Mouse (Mus musculus) erythroblast, embryonic 14.5 days (primary cell): Measurements from ENCODE around the gene Fbln7. TPM values are rescaled to one million over a fixed set of nuclear protein-coding genes. Genes with fewer than 3 reads are reported as not detected.

Experiments used
- H3K27me3 ChIP-seq: 2 replicates; pipeline ENCODE4 v1.6.1; 2012; ENCODE audit warnings: inconsistent platforms; ENCODE audit not compliant: control insufficient read depth
- H3K36me3 ChIP-seq: 2 replicates; pipeline ENCODE4 v1.6.1; 2012; ENCODE audit warnings: mild to moderate bottlenecking, inconsistent platforms; ENCODE audit not compliant: control insufficient read depth
- H3K4me1 ChIP-seq: 2 replicates; pipeline ENCODE4 v1.6.1; 2012; ENCODE audit warnings: inconsistent platforms; ENCODE audit not compliant: control insufficient read depth
- H3K4me3 ChIP-seq: replicated peaks from 2 replicates; pipeline ENCODE3; 2012; ENCODE audit warnings: moderate library complexity, mild to moderate bottlenecking, inconsistent platforms
- H3K9me3 ChIP-seq: 2 replicates; pipeline ENCODE4 v1.6.1; 2012; ENCODE audit warnings: low read length, inconsistent platforms, mixed read lengths; ENCODE audit not compliant: control insufficient read depth
- GATA1 ChIP-seq: IDR thresholded peaks from 2 replicates; pipeline ENCODE4 v1.6.1; 2012; ENCODE audit warnings: low read length, inconsistent platforms, mixed read lengths
- TAL1 ChIP-seq: IDR thresholded peaks from 3 replicates; pipeline ENCODE4 v1.6.1; 2012; ENCODE audit warnings: low read length, inconsistent platforms, mixed read lengths
- polyA plus RNA-seq: library from polyadenylated mRNA; stranded (reverse); fragments of >175 nt; gene quantifications from 2 replicates; pipeline ENCODE4 v1.2.3, GENCODE M21; 2012

Gene Fbln7
- not detected in 2 replicates for polyA plus RNA-seq

GRCm38 (mm10) chr2:128862636-128863035, at the start of gene Fbln7:
Gene Fbln7, plus strand, starts transcription at chr2:128862981.
- Histone ChIP-seq H3K27me3 (peaks cover 26% of the 10 kb centered on the region), H3K4me3 (peak within 1 kb of the TSS; percentile 14), H3K9me3 (no peaks in the 10 kb centered on the region), H3K4me1 (no peaks in the 10 kb centered on the region), H3K36me3 (no peaks in the 10 kb centered on the region)
- TF ChIP-seq GATA1 (no peak), TAL1 (no peak)

- TF ChIP-seq TAL1 (no peak), GATA1 (no peak)
- Histone ChIP-seq H3K4me3 (no peak overlapping the region), H3K27me3 (peaks cover 12% of the 10 kb centered on the region), H3K36me3 (peaks cover under 1% of the 10 kb centered on the region; the same call in 1 of the 2 replicates), H3K9me3 (no peaks in the 10 kb centered on the region), H3K4me1 (peaks cover 31% of the 10 kb centered on the region)
These were observed 46.5 kb upstream of the Fbln7 start for GRCm38 (mm10) chr2:128816311-128816710.

- H3K36me3 ChIP-seq: peaks cover 3% of the 10 kb centered on the region; the same call in 1 of the 2 replicates
- no peaks in the 10 kb centered on the region for H3K9me3 ChIP-seq
- H3K4me1 ChIP-seq: peaks cover 34% of the 10 kb centered on the region
- H3K27me3 ChIP-seq: peaks cover 12% of the 10 kb centered on the region
- H3K4me3 ChIP-seq: peak overlapping the region; percentile 94
- TF ChIP-seq TAL1 (no peak), GATA1 (no peak)
These were observed 45.9 kb upstream of the Fbln7 start for GRCm38 (mm10) chr2:128816916-128817315.

- Histone ChIP-seq H3K9me3 (no peaks in the 10 kb centered on the region), H3K27me3 (peaks cover 12% of the 10 kb centered on the region), H3K4me1 (peaks cover 34% of the 10 kb centered on the region), H3K36me3 (peaks cover 3% of the 10 kb centered on the region; the same call in 1 of the 2 replicates), H3K4me3 (peak overlapping the region; percentile 94)
- TF ChIP-seq TAL1 (no peak), GATA1 (no peak)
These were observed 45.4 kb upstream of the Fbln7 start for GRCm38 (mm10) chr2:128817387-128817785.

GRCm38 (mm10) chr2:128817786-128818681, 44.7 kb upstream of the Fbln7 start, which contains the start of gene Tmem87b:
Gene Tmem87b, plus strand, starts transcription at chr2:128818118.
- peaks cover 12% of the 10 kb centered on the region for H3K27me3 ChIP-seq
- peaks cover 34% of the 10 kb centered on the region for H3K4me1 ChIP-seq
- H3K36me3 ChIP-seq: peaks cover 3% of the 10 kb centered on the region; the same call in 1 of the 2 replicates
- H3K9me3 ChIP-seq: no peaks in the 10 kb centered on the region
- peak within 1 kb of the TSS; percentile 94 for H3K4me3 ChIP-seq
- TF ChIP-seq TAL1 (no peak), GATA1 (no peak)

- H3K27me3 ChIP-seq: peaks cover 9% of the 10 kb centered on the region
- TF ChIP-seq TAL1 (no peak), GATA1 (no peak)
- H3K4me3 ChIP-seq: peak overlapping the region; percentile 94
- H3K4me1 ChIP-seq: peaks cover 35% of the 10 kb centered on the region
- H3K36me3 ChIP-seq: peaks cover 5% of the 10 kb centered on the region; the same call in 1 of the 2 replicates
- H3K9me3 ChIP-seq: no peaks in the 10 kb centered on the region
These were observed 43.7 kb upstream of the Fbln7 start for GRCm38 (mm10) chr2:128818956-128819643.

GRCm38 (mm10) chr2:128820631-128821030, 42.1 kb upstream of the Fbln7 start:
- H3K4me1 ChIP-seq: peaks cover 35% of the 10 kb centered on the region

GRCm38 (mm10) chr2:128823893-128824292, 38.9 kb upstream of the Fbln7 start:
- H3K27me3 ChIP-seq: no peaks in the 10 kb centered on the region
- no peak for TF ChIP-seq TAL1
- no peak for TF ChIP-seq GATA1
- peaks cover 14% of the 10 kb centered on the region for H3K36me3 ChIP-seq
- H3K9me3 ChIP-seq: no peaks in the 10 kb centered on the region
- peaks cover 11% of the 10 kb centered on the region for H3K4me1 ChIP-seq
- H3K4me3 ChIP-seq: no peak overlapping the region

More at GRCm38 (mm10) chr2:128820631-128821030, 42.1 kb upstream of the Fbln7 start:
- H3K36me3 ChIP-seq: peaks cover 5% of the 10 kb centered on the region; the same call in 1 of the 2 replicates
- H3K9me3 ChIP-seq: no peaks in the 10 kb centered on the region
- H3K27me3 ChIP-seq: peaks cover 2% of the 10 kb centered on the region
- no peak for TF ChIP-seq GATA1
- TF ChIP-seq TAL1: no peak
- no peak overlapping the region for H3K4me3 ChIP-seq

GRCm38 (mm10) chr2:128827787-128828186, 35.0 kb upstream of the Fbln7 start:
- no peaks in the 10 kb centered on the region for H3K27me3 ChIP-seq
- H3K4me3 ChIP-seq: no peak overlapping the region
- 0 out of 2 replicates have a peak, but pooled peaks cover 1% of the 10 kb centered on the region for H3K4me1 ChIP-seq
- no peaks in the 10 kb centered on the region for H3K9me3 ChIP-seq
- H3K36me3 ChIP-seq: peaks cover 29% of the 10 kb centered on the region
- TF ChIP-seq GATA1 (no peak), TAL1 (no peak)
